Mouse (Mus musculus): ENCODE data around the gene Eml1. TPM values are rescaled to one million over a fixed set of nuclear protein-coding genes. Genes with fewer than 3 reads are reported as not detected.
A peak's percentile ranks its signal among the peaks of the same experiment; 100 is the strongest.

Gene Eml1
- polyA plus RNA-seq, 1 experiment from 2014 or later, result 91.3 TPM

GRCm38 (mm10) chr12:108422858-108423631 lies 52.3 kb downstream of the Eml1 start:
- Histone ChIP-seq H3K9ac (ENCODE audit: low read depth, low read length) (peak overlapping the region; percentile 88), H3K4me3 (ENCODE audit: low read depth, low read length) (peak overlapping the region; percentile 94), H3K36me3 (ENCODE audit: control insufficient read depth, insufficient read depth, low read length) (no peaks in the 10 kb centered on the region), H3K27ac (ENCODE audit: low read depth, low read length) (peak overlapping the region; percentile 91), H3K4me1 (replicated peaks; ENCODE audit: control insufficient read depth, insufficient read depth, low read length) (peaks cover 6% of the 10 kb centered on the region), H3K9me3 (ENCODE audit: control insufficient read depth, low read length) (no peaks in the 10 kb centered on the region), H3K27me3 (ENCODE audit: control insufficient read depth, insufficient read depth, low read length) (no peaks in the 10 kb centered on the region), H3K4me2 (replicated peaks; ENCODE audit: low read depth, low read length) (peak overlapping the region; percentile 66)
- under 1% methylated on average over 73 of the region's 90 CpGs for WGBS
- DNase-seq (ENCODE audit: low spot score) (peak; percentile 93), ATAC-seq (ENCODE audit: low FRiP score) (peak; percentile 94)

- WGBS, result 47% methylated on average over 3 of the region's 3 CpGs
These were observed 60.2 kb downstream of the Eml1 start for GRCm38 (mm10) chr12:108430964-108431363.

GRCm38 (mm10) chr12:108431714-108432113 lies 61.0 kb downstream of the Eml1 start:
- H3K4me1 ChIP-seq (replicated peaks; ENCODE audit: control insufficient read depth, insufficient read depth, low read length), result peaks cover 7% of the 10 kb centered on the region
- 28% methylated on average over 6 of the region's 6 CpGs for WGBS
- no peaks in the 10 kb centered on the region for H3K36me3 ChIP-seq (ENCODE audit: control insufficient read depth, insufficient read depth, low read length)
- H3K4me3 ChIP-seq (ENCODE audit: low read depth, low read length), result no peak overlapping the region
- 0 out of 2 replicates have a peak overlapping the region, but pooled peaks have one; percentile 42 for H3K27ac ChIP-seq (ENCODE audit: low read depth, low read length)
- ATAC-seq (ENCODE audit: low FRiP score) (peak; percentile 53; the same call in 1 of the 2 replicates), DNase-seq (ENCODE audit: low spot score) (no peak)
- no peaks in the 10 kb centered on the region for H3K9me3 ChIP-seq (ENCODE audit: control insufficient read depth, low read length)
- no peaks in the 10 kb centered on the region for H3K27me3 ChIP-seq (ENCODE audit: control insufficient read depth, insufficient read depth, low read length)
- H3K4me2 ChIP-seq (replicated peaks; ENCODE audit: low read depth, low read length), result no peak overlapping the region
- H3K9ac ChIP-seq (ENCODE audit: low read depth, low read length), result no peak overlapping the region

More at GRCm38 (mm10) chr12:108430964-108431363, 60.2 kb downstream of the Eml1 start:
- H3K36me3 ChIP-seq (ENCODE audit: control insufficient read depth, insufficient read depth, low read length), result no peaks in the 10 kb centered on the region
- H3K4me3 ChIP-seq (ENCODE audit: low read depth, low read length), result no peak overlapping the region
- ATAC-seq (ENCODE audit: low FRiP score) (no peak), DNase-seq (ENCODE audit: low spot score) (no peak)
- peaks cover 7% of the 10 kb centered on the region for H3K4me1 ChIP-seq (replicated peaks; ENCODE audit: control insufficient read depth, insufficient read depth, low read length)
- no peaks in the 10 kb centered on the region for H3K27me3 ChIP-seq (ENCODE audit: control insufficient read depth, insufficient read depth, low read length)
- no peak overlapping the region for H3K27ac ChIP-seq (ENCODE audit: low read depth, low read length)
- no peaks in the 10 kb centered on the region for H3K9me3 ChIP-seq (ENCODE audit: control insufficient read depth, low read length)
- H3K9ac ChIP-seq (ENCODE audit: low read depth, low read length), result no peak overlapping the region
- no peak overlapping the region for H3K4me2 ChIP-seq (replicated peaks; ENCODE audit: low read depth, low read length)

GRCm38 (mm10) chr12:108432578-108432977 lies 61.8 kb downstream of the Eml1 start:
- H3K4me1 ChIP-seq (replicated peaks; ENCODE audit: control insufficient read depth, insufficient read depth, low read length), result peaks cover 7% of the 10 kb centered on the region
- no peak overlapping the region for H3K27ac ChIP-seq (ENCODE audit: low read depth, low read length)
- H3K4me3 ChIP-seq (ENCODE audit: low read depth, low read length), result no peak overlapping the region
- no peak for ATAC-seq (ENCODE audit: low FRiP score)
- no peak overlapping the region for H3K4me2 ChIP-seq (replicated peaks; ENCODE audit: low read depth, low read length)
- no peaks in the 10 kb centered on the region for H3K27me3 ChIP-seq (ENCODE audit: control insufficient read depth, insufficient read depth, low read length)
- 69% methylated on average over 5 of the region's 5 CpGs for WGBS
- no peaks in the 10 kb centered on the region for H3K9me3 ChIP-seq (ENCODE audit: control insufficient read depth, low read length)
- no peaks in the 10 kb centered on the region for H3K36me3 ChIP-seq (ENCODE audit: control insufficient read depth, insufficient read depth, low read length)
- H3K9ac ChIP-seq (ENCODE audit: low read depth, low read length), result no peak overlapping the region
- DNase-seq (ENCODE audit: low spot score), result no peak

GRCm38 (mm10) chr12:108433030-108433429 lies 62.3 kb downstream of the Eml1 start:
- H3K9me3 ChIP-seq (ENCODE audit: control insufficient read depth, low read length), result no peaks in the 10 kb centered on the region
- ATAC-seq (ENCODE audit: low FRiP score), result no peak
- DNase-seq (ENCODE audit: low spot score), result no peak
- no peaks in the 10 kb centered on the region for H3K27me3 ChIP-seq (ENCODE audit: control insufficient read depth, insufficient read depth, low read length)
- H3K4me1 ChIP-seq (replicated peaks; ENCODE audit: control insufficient read depth, insufficient read depth, low read length), result peaks cover 7% of the 10 kb centered on the region
- H3K4me3 ChIP-seq (ENCODE audit: low read depth, low read length), result no peak overlapping the region
- H3K9ac ChIP-seq (ENCODE audit: low read depth, low read length), result no peak overlapping the region
- H3K36me3 ChIP-seq (ENCODE audit: control insufficient read depth, insufficient read depth, low read length), result no peaks in the 10 kb centered on the region
- WGBS, result 77% methylated on average over 16 of the region's 16 CpGs
- H3K27ac ChIP-seq (ENCODE audit: low read depth, low read length), result no peak overlapping the region
- H3K4me2 ChIP-seq (replicated peaks; ENCODE audit: low read depth, low read length), result no peak overlapping the region

- Histone ChIP-seq H3K4me1 (replicated peaks; ENCODE audit: control insufficient read depth, insufficient read depth, low read length) (peaks cover 7% of the 10 kb centered on the region), H3K4me2 (replicated peaks; ENCODE audit: low read depth, low read length) (no peak overlapping the region), H3K27ac (ENCODE audit: low read depth, low read length) (no peak overlapping the region), H3K9me3 (ENCODE audit: control insufficient read depth, low read length) (no peaks in the 10 kb centered on the region), H3K4me3 (ENCODE audit: low read depth, low read length) (no peak overlapping the region), H3K27me3 (ENCODE audit: control insufficient read depth, insufficient read depth, low read length) (no peaks in the 10 kb centered on the region), H3K9ac (ENCODE audit: low read depth, low read length) (no peak overlapping the region), H3K36me3 (ENCODE audit: control insufficient read depth, insufficient read depth, low read length) (no peaks in the 10 kb centered on the region)
- ATAC-seq (ENCODE audit: low FRiP score), result no peak
- no peak for DNase-seq (ENCODE audit: low spot score)
- 69% methylated on average over 10 of the region's 10 CpGs for WGBS
These were observed 62.7 kb downstream of the Eml1 start for GRCm38 (mm10) chr12:108433498-108433897.

GRCm38 (mm10) chr12:108435444-108436015 lies 64.8 kb downstream of the Eml1 start:
- WGBS, result 67% methylated on average over 12 of the region's 12 CpGs
- no peak for DNase-seq (ENCODE audit: low spot score)
- peaks cover 7% of the 10 kb centered on the region for H3K4me1 ChIP-seq (replicated peaks; ENCODE audit: control insufficient read depth, insufficient read depth, low read length)

GRCm38 (mm10) chr12:108436029-108436923 lies 65.5 kb downstream of the Eml1 start:
- H3K27me3 ChIP-seq (ENCODE audit: control insufficient read depth, insufficient read depth, low read length), result no peaks in the 10 kb centered on the region
- no peaks in the 10 kb centered on the region for H3K36me3 ChIP-seq (ENCODE audit: control insufficient read depth, insufficient read depth, low read length)
- DNase-seq (ENCODE audit: low spot score), result no peak
- H3K4me2 ChIP-seq (replicated peaks; ENCODE audit: low read depth, low read length), result no peak overlapping the region
- no peak overlapping the region for H3K4me3 ChIP-seq (ENCODE audit: low read depth, low read length)
- no peak for ATAC-seq (ENCODE audit: low FRiP score)
- H3K27ac ChIP-seq (ENCODE audit: low read depth, low read length), result no peak overlapping the region
- WGBS, result 67% methylated on average over 24 of the region's 24 CpGs
- no peak overlapping the region for H3K9ac ChIP-seq (ENCODE audit: low read depth, low read length)
- H3K4me1 ChIP-seq (replicated peaks; ENCODE audit: control insufficient read depth, insufficient read depth, low read length), result peaks cover 4% of the 10 kb centered on the region
- H3K9me3 ChIP-seq (ENCODE audit: control insufficient read depth, low read length), result no peaks in the 10 kb centered on the region

More at GRCm38 (mm10) chr12:108435444-108436015, 64.8 kb downstream of the Eml1 start:
- no peak overlapping the region for H3K4me2 ChIP-seq (replicated peaks; ENCODE audit: low read depth, low read length)
- H3K27ac ChIP-seq (ENCODE audit: low read depth, low read length), result no peak overlapping the region
- no peak for ATAC-seq (ENCODE audit: low FRiP score)
- H3K4me3 ChIP-seq (ENCODE audit: low read depth, low read length), result no peak overlapping the region
- H3K9ac ChIP-seq (ENCODE audit: low read depth, low read length), result no peak overlapping the region
- no peaks in the 10 kb centered on the region for H3K27me3 ChIP-seq (ENCODE audit: control insufficient read depth, insufficient read depth, low read length)
- no peaks in the 10 kb centered on the region for H3K9me3 ChIP-seq (ENCODE audit: control insufficient read depth, low read length)
- no peaks in the 10 kb centered on the region for H3K36me3 ChIP-seq (ENCODE audit: control insufficient read depth, insufficient read depth, low read length)
